Mouse (Mus musculus) midbrain, embryonic 10.5 days (tissue): ENCODE measurements around the gene Pik3r3. TPM values are rescaled to one million over a fixed set of nuclear protein-coding genes. Genes with fewer than 3 reads are reported as not detected.

ENCODE experiments used
- DNase-seq: peaks from one replicate; pipeline ENCODE4 v3.0.0-alpha.2; 2017; ENCODE audit warnings: low spot score
- H3K27ac ChIP-seq: fragments of 300-500 bp; sonication (generic); replicated peaks from 2 replicates; pipeline ENCODE4 v1.5.1; 2016; ENCODE audit warnings: mild to moderate bottlenecking
- H3K27me3 ChIP-seq: fragments of 300-500 bp; sonication (generic); 2 replicates; pipeline ENCODE4 v1.6.1; 2016; ENCODE audit warnings: low read depth, mild to moderate bottlenecking; ENCODE audit not compliant: poor library complexity, severe bottlenecking
- H3K36me3 ChIP-seq: fragments of 300-500 bp; sonication (generic); 2 replicates; pipeline ENCODE4 v1.6.1; 2016; ENCODE audit warnings: mild to moderate bottlenecking, moderate library complexity
- H3K4me1 ChIP-seq: fragments of 300-500 bp; sonication (generic); 2 replicates; pipeline ENCODE4 v1.6.1; 2016
- H3K4me3 ChIP-seq: fragments of 300-500 bp; sonication (generic); 2 replicates; pipeline ENCODE4 v1.5.1; 2016; ENCODE audit warnings: mild to moderate bottlenecking, moderate library complexity
- H3K9me3 ChIP-seq: fragments of 300-500 bp; sonication (generic); replicated peaks from 2 replicates; pipeline ENCODE4 v1.6.1; 2016; ENCODE audit warnings: mild to moderate bottlenecking
- WGBS: fragments of 180-500 bp; shearing (Covaris S2); methylation state at CpG from one replicate; pipeline ENCODE4 v1.1.7; 2016; 5-methylcytosine and 5-hydroxymethylcytosine counted together
- polyA plus RNA-seq: library from polyadenylated mRNA; unstranded; fragments of >200 nt; fragmentation: Nextera tagmentation; extraction: Ambion mirVana; gene quantifications from 2 replicates; pipeline ENCODE4 v1.2.1, GENCODE M21; 2016

Gene Pik3r3
- polyA plus RNA-seq, 1 experiment from 2014 or later, result 46.0 TPM

- H3K27ac ChIP-seq, result no peak overlapping the region
- H3K9me3 ChIP-seq, result no peaks in the 10 kb centered on the region
- no peak overlapping the region for H3K4me3 ChIP-seq
- no peak for DNase-seq
- H3K4me1 ChIP-seq, result no peaks in the 10 kb centered on the region
- no peaks in the 10 kb centered on the region for H3K27me3 ChIP-seq
- WGBS, result 94% methylated on average over 1 of the region's 1 CpGs
- H3K36me3 ChIP-seq, result peaks cover 7% of the 10 kb centered on the region
These were observed 114.9 kb downstream of the Pik3r3 start for GRCm38 (mm10) chr4:116336294-116336693.

DNA sequence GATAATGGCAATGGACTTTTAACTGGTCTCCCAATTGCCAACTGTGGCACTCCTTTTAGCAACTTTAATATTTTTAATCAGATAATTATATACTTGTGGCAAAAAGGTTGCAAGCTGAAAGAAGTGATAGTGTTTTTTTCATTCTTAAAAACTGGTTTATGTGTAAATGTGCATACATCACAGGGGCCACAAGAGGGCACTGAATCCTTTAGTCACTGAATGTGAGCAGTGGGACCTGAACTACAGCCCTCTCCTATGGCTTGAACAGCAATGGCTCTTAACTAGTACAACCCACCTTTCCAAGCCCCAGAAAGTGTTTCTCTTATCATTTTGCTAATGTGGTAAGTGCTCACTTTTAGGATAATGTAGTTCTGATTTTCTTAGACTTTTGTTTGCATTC lies 120.7 kb downstream of the Pik3r3 start:
- Histone ChIP-seq H3K27me3 (no peaks in the 10 kb centered on the region), H3K4me3 (no peak overlapping the region), H3K9me3 (no peaks in the 10 kb centered on the region), H3K4me1 (no peaks in the 10 kb centered on the region), H3K36me3 (no peaks in the 10 kb centered on the region), H3K27ac (no peak overlapping the region)
- peak; percentile 18 for DNase-seq

DNA sequence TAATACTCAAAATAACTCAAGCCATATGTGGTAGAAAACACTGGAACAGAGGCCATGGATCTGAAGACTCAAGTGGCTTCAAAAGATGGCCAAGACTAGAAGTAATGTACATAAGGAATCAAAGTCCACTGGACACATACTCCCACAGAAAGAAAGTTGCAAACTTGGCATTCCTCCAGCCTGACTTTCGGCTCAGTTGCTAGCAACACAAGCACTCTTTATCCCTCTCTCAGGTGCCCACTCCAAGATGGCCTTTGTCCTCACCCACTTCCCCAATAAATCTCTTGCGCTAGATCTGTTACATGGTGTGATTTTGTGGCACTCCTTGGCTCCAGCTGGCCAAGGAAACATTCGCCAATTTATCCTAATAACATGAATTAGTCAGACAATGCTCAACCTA lies 131.1 kb downstream of the Pik3r3 start:
- Histone ChIP-seq H3K36me3 (peaks cover 15% of the 10 kb centered on the region; the same call in 1 of the 2 replicates), H3K27ac (no peak overlapping the region), H3K27me3 (no peaks in the 10 kb centered on the region), H3K4me1 (no peaks in the 10 kb centered on the region), H3K9me3 (no peaks in the 10 kb centered on the region), H3K4me3 (no peak overlapping the region)
- no peak for DNase-seq
- WGBS, result 92% methylated on average over 3 of the region's 3 CpGs

Other genes starting within 250 kb of the Pik3r3 start
- gene Faah, start 203.7 kb upstream of the Pik3r3 start, polyA plus RNA-seq, result 1.4 and 2.7 TPM in 2 replicates
- gene Nsun4, start 167.7 kb upstream of the Pik3r3 start, polyA plus RNA-seq, result 20.4 and 21.2 TPM in 2 replicates
- gene Uqcrh, start 146.5 kb upstream of the Pik3r3 start, polyA plus RNA-seq, result 444 and 449 TPM in 2 replicates
- 67.9 and 73.8 TPM in 2 replicates for gene Lrrc41, start 146.3 kb upstream of the Pik3r3 start, polyA plus RNA-seq
- gene Rad54l, start 97.9 kb upstream of the Pik3r3 start, polyA plus RNA-seq, result 77.4 and 80.9 TPM in 2 replicates
- gene Pomgnt1, start 97.8 kb upstream of the Pik3r3 start, polyA plus RNA-seq, result 55.9 TPM in 2 replicates
- gene Lurap1, start 70.3 kb upstream of the Pik3r3 start, polyA plus RNA-seq, result 2.2 and 2.7 TPM in 2 replicates
- 0.06 TPM in 1 of 2 replicates, not detected in the other for gene Tspan1, start 54.0 kb upstream of the Pik3r3 start, polyA plus RNA-seq
- not detected in 2 replicates for gene 1700042G07Rik, start 48.2 kb upstream of the Pik3r3 start, polyA plus RNA-seq
- not detected in 2 replicates for gene Gm49337, start 48.2 kb upstream of the Pik3r3 start, polyA plus RNA-seq
- gene Mast2, start 242.6 kb downstream of the Pik3r3 start, polyA plus RNA-seq, result 13.6 and 16.6 TPM in 2 replicates